Mouse (Mus musculus) olfactory bulb, adult 2 months (tissue): ENCODE measurements around the gene 4933428G20Rik.

Source experiments
- CTCF ChIP-seq: fragments of 200-500 bp; IDR thresholded peaks from 2 replicates; pipeline ENCODE4 v1.5.1; 2012; ENCODE audit warnings: low read depth, mild to moderate bottlenecking, low read length, moderate library complexity; ENCODE audit not compliant: insufficient read depth
- POLR2A ChIP-seq: fragments of 200-500 bp; IDR thresholded peaks from 2 replicates; pipeline ENCODE4 v1.6.1; 2012; ENCODE audit warnings: mild to moderate bottlenecking, low read depth, low read length, moderate library complexity; ENCODE audit not compliant: insufficient read depth

DNA sequence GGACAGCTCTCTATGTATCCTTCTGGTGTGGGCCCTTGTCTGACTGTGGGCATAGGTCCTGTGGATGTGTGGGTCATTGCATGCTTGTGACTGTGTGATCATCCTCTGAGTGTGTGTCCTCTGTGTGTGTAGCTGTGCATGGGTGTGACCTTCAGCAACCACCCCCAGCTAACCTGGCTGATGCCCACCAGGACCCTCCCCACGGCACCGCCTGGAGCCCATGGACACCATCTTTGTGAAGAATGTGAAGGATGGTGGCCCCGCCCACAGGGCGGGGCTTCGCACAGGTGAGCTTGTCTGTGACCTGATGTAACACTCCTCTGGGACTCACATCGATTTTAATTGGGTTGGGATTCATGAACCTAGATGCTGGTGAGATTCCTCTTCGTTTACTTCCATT is 52.2 kb downstream of the 4933428G20Rik start:
- TF ChIP-seq POLR2A (no peak), CTCF (no peak)
